Mouse (Mus musculus) testis, adult 10 weeks (tissue): ENCODE results near the gene Sspo. TPM values are rescaled to one million over a fixed set of nuclear protein-coding genes. Genes with fewer than 3 reads are reported as not detected.

ENCODE experiments used
- polyA plus RNA-seq: library from polyadenylated mRNA; stranded (reverse); fragments of 350-450 nt; fragmentation: Illumina TruSeq; extraction: RNeasy Lipid Tissue Mini Kit (QIAGEN cat#74804); gene quantifications from one replicate; pipeline ENCODE4 v1.2.3, GENCODE M21; 2014; ENCODE audit warnings: low read depth, low replicate concordance

Sspo gene
- polyA plus RNA-seq: not detected

GRCm38 (mm10) chr6:48447929-48448328 is at the start of gene Sspo:
Gene Sspo (plus strand): TSS chr6:48448229.

GRCm38 (mm10) chr6:48445181-48446101 is 2.6 kb upstream of the Sspo start, which contains the start of gene Zfp467:
Gene Zfp467 (minus strand): TSS chr6:48445825.

GRCm38 (mm10) chr6:48537105-48537954 is 89.3 kb downstream of the Sspo start, which contains the start of gene Atp6v0e2:
Gene Atp6v0e2 (plus strand): TSS chr6:48537615.

Other genes with a start within 250 kb of the Sspo start
- gene Krba1, start 52.6 kb upstream of the Sspo start, polyA plus RNA-seq: 9.1 TPM
- 0.83 TPM for gene Zfp467, start 2.4 kb upstream of the Sspo start, polyA plus RNA-seq
- 9.1 TPM for gene Atp6v0e2, start 89.4 kb downstream of the Sspo start, polyA plus RNA-seq
- 16.8 TPM for gene Lrrc61, start 106.6 kb downstream of the Sspo start, polyA plus RNA-seq
- 2.2 TPM for gene Rarres2, start 124.6 kb downstream of the Sspo start, polyA plus RNA-seq
- not detected for gene Gm45021, start 141.4 kb downstream of the Sspo start, polyA plus RNA-seq
- gene Repin1, start 145.7 kb downstream of the Sspo start, polyA plus RNA-seq: 3.5 TPM
- gene Gm44965, start 145.7 kb downstream of the Sspo start, polyA plus RNA-seq: not detected
- gene Zfp775, start 153.8 kb downstream of the Sspo start, polyA plus RNA-seq: 0.14 TPM
- 0.06 TPM for gene AI854703, start 178.5 kb downstream of the Sspo start, polyA plus RNA-seq
- gene Gimap8, start 199.0 kb downstream of the Sspo start, polyA plus RNA-seq: 0.24 TPM
- 0.50 TPM for gene Gimap9, start 227.9 kb downstream of the Sspo start, polyA plus RNA-seq
- 2.3 TPM for gene Gimap4, start 236.3 kb downstream of the Sspo start, polyA plus RNA-seq